Mouse (Mus musculus): ENCODE measurements around the gene B130006D01Rik.

B130006D01Rik gene

GRCm38 (mm10) chr11:95723287-95723686, at the start of gene B130006D01Rik:
Gene B130006D01Rik (plus strand): TSS chr11:95723587.
- DNase-seq (ENCODE audit: low spot score in 2 of 2): no peak

DNA sequence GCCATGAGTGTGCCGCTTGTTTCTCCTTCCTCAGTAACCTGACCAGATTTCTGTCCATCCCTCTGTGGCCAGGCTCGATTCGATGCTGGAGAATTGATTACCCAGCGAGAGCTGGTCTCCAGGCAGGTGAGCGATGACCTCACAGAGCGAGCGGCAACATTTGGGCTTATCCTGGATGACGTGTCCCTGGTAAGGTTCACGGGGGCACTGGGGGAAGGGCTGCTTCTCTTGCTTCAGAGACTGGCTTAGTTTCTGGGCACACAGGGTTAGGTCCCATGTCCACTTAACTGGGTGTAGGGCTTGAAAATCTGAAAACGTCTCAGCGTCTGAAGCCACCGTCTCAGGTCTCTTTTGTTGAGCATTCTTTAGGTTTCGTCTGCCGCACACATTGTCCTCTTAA, 47.9 kb upstream of the B130006D01Rik start:
- DNase-seq (ENCODE audit: low spot score in 2 of 2): no peak

DNA sequence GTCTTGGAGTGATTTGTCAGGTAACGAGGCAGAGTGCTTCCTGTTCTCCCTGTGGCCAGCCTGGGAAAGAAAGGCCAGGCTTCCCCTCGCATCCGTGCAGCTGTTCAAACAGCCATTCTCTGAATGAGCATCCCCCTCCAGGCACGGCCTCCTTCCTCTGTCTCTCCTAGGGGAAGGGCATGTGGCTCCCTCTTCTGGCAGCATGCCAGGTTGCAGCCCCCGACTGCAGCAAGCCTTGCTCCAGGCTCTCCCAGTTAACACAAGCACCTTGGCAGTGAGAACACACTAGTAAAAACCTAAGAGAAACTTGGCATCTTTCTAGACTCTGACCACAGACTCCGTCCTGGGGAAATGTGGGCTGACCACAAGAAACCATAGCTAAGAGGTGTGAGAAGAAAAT, 47.1 kb upstream of the B130006D01Rik start:
- peak; percentile 75 to 89 for DNase-seq (ENCODE audit: low spot score in 2 of 2)

DNA sequence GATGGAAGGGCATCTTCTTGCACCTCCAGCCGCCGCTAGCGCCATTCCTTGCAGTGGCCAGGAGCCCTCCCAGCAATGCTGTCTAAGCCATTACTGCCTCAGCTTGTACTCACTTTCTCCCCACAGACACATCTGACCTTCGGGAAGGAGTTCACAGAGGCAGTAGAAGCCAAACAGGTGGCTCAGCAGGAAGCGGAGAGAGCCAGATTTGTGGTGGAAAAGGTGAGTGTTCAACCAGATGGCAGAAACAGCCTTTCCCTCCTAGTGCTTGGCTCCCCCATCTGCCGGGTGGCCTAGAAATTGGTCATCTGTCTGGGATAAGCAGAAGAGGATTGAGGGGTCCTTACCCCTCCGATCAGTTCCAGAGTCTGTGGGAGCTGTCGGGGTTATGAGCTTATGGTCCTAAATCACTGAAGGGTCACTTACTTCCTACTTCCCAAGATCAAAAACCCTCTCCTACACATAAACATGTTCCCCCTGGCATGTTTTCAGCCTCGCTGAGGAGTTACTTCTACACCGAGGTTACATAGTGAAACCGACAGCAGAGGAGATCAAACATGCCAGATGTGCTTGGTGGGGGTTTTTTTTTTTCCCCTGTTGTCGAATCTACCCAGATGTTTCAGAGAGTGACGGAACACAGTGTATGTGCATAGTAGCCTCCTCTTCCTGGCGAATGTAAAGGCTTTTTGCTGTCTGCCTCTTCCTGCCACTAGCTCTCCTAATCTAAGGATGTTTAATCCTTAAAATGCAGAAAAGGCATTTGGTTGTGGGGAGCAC, 45.3 kb upstream of the B130006D01Rik start:
- DNase-seq (ENCODE audit: low spot score in 2 of 2): no peak

DNA sequence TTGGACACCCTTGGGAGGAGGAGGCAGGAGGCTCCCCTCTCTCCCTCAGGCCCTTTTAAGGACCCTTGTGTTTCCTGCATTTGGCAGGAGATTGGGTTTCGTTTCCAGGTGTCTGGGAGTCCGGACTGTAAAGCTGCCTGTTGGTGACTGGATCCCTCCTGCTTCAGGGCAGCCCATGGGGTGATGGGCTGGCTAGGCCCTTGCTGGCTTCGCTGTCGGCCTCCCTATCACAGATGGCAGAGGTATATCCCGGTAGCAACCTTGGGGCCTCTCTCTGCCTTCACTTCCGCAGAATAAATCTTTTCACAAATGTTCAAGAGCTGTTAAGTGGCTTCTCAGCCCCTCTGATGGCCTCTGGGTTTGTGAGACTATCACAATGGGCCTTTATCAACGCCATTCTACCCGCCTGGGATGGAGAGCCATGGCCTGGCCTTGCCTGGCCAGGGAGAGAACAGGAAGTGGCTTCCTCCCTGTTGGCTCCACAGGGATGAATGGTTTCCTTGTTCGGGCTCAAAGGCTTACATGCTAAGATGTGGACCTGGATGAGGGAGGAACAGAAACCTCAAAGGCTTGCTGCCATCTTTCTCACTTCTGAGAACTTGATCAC, 41.3 kb upstream of the B130006D01Rik start:
- no peak for DNase-seq (ENCODE audit: low spot score in 2 of 2)

DNA sequence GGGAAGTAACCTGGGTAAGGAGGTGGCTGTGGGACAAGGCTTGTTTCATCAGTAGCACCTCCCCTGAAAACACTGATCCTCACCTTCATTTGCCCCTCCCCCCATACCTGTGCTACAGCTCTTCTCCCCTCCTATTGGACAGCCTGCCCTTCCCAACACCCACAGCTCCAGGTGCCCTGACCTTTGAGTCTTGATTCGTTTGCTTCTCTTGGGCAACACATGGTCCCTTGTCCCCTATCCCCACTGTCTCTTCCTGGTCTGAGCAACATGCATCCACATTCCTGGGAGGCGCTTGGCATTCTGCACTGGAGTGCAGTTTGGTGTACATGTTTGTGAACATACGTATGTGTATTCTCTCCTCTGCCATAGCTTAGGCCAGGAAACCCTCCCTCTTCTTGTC, 40.4 kb upstream of the B130006D01Rik start:
- no peak for DNase-seq (ENCODE audit: low spot score in 2 of 2)

DNA sequence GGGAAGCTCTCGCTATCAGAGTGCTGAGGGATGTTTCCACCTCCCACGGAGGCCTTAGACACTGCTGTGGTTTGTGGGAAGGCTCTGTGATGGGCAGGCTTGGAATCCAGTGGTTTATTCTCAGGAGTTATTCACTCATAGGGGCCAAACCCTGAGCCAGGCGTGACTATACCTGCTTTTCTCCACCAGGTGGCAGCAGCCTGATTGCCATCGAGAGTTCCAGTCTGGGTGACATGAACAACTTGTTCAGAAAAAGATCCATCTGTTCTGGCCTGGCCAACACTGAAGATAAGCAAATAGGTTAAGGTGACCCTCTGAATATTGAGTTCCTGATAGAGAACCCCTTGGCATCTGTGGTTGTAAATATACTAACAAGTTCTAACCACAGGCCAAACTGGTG, 37.4 kb upstream of the B130006D01Rik start:
- DNase-seq (ENCODE audit: low spot score in 2 of 2): peak; percentile 75 to 89

GRCm38 (mm10) chr11:95687084-95687656, 36.2 kb upstream of the B130006D01Rik start:
- peak in 1 of 2 experiments; percentile 33 for DNase-seq (ENCODE audit: low spot score in 2 of 2)

DNA sequence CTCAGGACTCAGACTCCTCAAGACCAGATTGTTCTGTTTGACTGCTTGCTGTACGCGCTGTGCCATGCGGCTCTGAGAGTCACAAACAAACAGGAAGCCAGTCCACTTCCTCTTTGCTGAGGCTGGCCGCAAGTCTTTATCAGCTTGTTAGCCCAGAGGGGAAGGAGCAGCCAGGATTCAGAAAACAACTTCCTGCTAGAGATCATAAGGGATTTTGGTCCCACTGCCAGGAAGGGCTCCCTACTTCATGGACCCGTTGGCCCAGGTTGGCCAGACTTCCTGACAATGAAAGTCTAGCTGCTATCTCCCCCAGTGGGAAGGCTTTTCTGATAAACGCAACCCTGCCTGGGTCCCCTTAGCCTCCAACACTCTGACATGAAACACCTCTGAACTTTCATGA, 34.9 kb upstream of the B130006D01Rik start:
- DNase-seq (ENCODE audit: low spot score in 2 of 2): peak; percentile 57 to 82

GRCm38 (mm10) chr11:95688981-95689380, 34.4 kb upstream of the B130006D01Rik start:
- peak in 1 of 2 experiments; percentile 65 for DNase-seq (ENCODE audit: low spot score in 2 of 2)

- no peak for DNase-seq (ENCODE audit: low spot score in 2 of 2)
These were observed 33.8 kb upstream of the B130006D01Rik start for GRCm38 (mm10) chr11:95689544-95689943.

- DNase-seq (ENCODE audit: low spot score in 2 of 2): no peak
These were observed 24.8 kb upstream of the B130006D01Rik start for GRCm38 (mm10) chr11:95698541-95698940.

DNA sequence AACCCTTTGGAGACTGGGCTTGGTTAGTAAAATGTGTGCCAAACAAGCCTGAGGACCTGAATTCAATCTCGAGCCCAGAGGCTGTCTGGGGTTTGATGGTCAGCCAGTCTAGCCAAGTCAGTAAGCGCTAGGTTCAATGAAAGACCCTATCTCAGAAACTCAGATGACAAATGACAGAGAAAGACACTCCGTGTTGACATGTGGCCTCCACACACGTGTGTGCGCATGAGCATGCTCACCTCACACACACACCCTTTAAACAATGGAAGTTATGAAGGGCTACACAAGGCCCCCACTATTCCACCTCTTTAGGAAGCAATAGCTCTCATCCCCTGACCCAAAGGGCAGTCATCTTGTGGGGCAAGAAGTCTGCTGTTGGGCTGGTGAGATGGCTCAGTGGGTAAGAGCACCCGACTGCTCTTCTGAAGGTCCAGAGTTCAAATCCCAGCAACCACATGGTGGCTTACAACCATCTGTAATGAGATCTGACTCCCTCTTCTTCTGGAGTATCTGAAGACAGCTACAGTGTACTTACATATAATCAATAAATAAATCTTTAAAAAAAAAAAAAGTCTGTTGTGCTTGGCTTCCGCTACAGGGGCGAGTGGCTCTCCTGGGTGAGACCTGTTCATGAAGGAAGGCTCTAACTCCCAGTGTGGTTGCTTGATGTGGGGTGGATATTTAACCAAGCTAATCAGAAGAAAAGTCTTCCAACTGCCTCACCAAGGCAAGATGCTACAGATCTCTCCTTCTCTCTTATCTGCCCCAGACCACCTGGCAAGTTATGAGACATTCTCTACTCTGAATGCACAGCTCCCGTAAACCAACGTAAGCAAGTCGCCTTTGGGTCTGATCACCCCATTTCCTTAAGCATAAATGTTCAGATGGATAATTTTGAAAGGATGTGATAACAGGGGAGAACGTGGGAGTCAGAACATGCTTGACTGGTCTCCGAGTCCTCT, 22.3 kb upstream of the B130006D01Rik start:
- DNase-seq (ENCODE audit: low spot score in 2 of 2): no peak

DNA sequence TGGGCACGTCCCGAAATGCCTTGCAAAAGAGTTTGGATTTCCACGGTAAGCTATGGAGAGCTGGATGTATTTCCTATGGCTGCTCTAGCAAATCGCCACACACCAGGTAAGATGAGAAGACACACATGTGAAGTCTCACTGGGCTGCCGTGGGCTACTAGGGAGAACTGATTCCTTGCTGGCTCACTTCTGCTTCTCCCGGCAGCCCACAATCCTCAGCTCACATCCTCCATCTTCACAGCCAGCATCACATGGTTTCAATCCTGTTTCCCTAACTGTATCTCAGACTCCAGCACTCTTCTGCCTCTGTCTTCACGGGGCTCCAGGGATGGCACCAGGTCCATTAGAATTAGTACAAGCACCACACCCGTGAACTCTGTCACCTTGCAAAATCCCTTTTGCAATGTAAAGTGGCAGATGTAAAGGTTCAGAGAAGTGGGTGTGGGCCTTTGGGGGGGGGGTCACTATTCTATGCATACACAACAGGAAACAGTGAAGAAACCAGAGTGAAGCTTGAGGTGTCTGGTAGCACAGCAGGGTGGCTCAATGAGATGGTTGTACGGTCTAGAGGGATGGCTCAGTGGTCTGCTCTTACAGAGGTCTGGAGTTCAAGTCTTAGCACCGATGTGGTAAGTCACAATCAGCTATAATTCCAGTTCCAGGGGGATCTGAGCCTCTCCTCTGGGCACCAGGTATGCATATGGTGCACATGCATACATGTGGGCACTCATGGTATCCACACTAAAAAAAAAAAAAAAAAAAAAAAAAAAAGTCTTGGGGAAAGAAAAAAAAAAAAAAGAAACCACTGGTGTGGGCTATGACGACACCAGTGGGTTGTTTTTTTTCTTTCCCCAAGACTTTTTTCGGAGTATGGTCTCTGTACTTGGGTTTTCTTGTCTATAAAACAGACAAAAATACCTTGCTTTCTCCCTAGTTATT, 19.1 kb upstream of the B130006D01Rik start:
- DNase-seq (ENCODE audit: low spot score in 2 of 2): peak in 1 of 2 experiments; percentile 58

DNA sequence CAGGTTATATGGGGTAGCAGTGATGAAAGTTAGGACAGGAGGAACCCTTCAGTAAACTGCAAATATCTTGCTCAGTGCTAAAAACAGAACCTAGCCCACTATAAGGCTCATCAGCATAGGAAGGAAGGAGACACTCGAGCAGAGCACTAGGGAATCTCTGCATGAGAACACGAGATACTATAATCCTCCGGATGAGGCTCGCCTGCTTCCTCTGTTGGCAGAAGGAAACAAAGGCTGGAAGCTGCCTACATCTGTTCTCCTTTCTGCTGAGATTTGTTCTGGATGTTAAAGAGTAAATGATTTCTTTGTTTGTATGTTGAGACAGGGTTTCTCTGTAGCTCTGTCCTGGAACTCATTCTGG, 18.4 kb upstream of the B130006D01Rik start:
- no peak for DNase-seq (ENCODE audit: low spot score in 2 of 2)

GRCm38 (mm10) chr11:95709534-95710040, 13.8 kb upstream of the B130006D01Rik start:
- no peak for DNase-seq (ENCODE audit: low spot score in 2 of 2)

DNA sequence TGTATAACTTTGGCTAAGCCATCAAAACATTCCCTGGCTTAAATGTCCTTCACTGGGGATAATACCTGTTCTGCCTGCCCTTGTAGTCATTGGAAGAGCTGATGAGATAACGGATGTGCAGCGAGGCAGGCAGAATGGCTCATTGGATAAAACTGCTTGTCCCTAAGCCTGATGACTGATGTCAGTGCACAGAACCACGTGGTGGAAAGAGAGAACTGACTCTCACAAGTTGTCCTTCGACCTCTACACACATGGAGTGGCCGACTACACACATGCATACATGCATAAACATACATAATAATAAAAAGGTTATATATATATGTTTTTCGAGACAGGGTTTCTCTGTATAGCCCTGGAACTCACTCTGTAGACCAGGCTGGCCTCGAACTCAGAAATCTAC, 12.9 kb upstream of the B130006D01Rik start:
- DNase-seq (ENCODE audit: low spot score in 2 of 2): no peak

DNA sequence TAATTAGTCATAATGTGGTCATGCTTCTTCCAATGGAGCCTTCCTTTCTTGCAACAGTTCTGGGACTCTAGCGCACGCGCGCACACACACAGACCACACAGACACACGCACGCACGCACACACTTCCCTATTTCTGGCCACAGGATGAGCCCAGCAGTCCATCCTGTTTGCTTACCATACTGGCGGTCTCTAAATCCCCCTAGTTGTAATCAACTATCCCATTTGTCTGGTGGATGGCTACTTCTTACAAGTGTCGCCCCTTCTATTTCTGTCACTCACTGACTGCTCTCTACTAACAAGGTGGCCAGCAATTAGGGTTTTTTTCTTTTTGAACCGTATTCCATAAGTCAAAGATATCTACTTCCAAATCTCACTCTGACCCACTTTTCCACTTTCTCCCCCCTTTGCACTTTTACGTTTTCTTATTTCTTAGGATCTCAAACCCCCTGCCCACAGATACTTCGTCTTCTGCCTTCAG, 11.3 kb upstream of the B130006D01Rik start:
- DNase-seq (ENCODE audit: low spot score in 2 of 2): peak; percentile 29 to 65

- peak; percentile 90 to 95 for DNase-seq (ENCODE audit: low spot score in 2 of 2)
These were observed 10.7 kb upstream of the B130006D01Rik start, which contains the start of gene Zfp652 for GRCm38 (mm10) chr11:95712563-95713224. Gene Zfp652 (plus strand): TSS chr11:95712673.

All from spleen, postnatal 4 days (tissue).